Mouse (Mus musculus) liver, embryonic 13.5 days (tissue): ENCODE data around the gene Azgp1. TPM values are rescaled to one million over a fixed set of nuclear protein-coding genes. Genes with fewer than 3 reads are reported as not detected.

Experiments used
- polyA plus RNA-seq: library from polyadenylated mRNA; unstranded; fragments of >200 nt; fragmentation: Nextera tagmentation; extraction: Ambion mirVana; gene quantifications from 2 replicates; pipeline ENCODE4 v1.2.1, GENCODE M21; 2015

Gene Azgp1
- polyA plus RNA-seq, 1 experiment from 2014 or later: 0.44 TPM

Other genes starting within 250 kb of the Azgp1 start
- 0.17 and 0.19 TPM in 2 replicates for gene Nyap1, start 239.9 kb upstream of the Azgp1 start, polyA plus RNA-seq
- 66.8 and 69.1 TPM in 2 replicates for gene Tsc22d4, start 235.8 kb upstream of the Azgp1 start, polyA plus RNA-seq
- 17.8 and 20.1 TPM in 2 replicates for gene Ppp1r35, start 202.7 kb upstream of the Azgp1 start, polyA plus RNA-seq
- gene Mepce, start 193.9 kb upstream of the Azgp1 start, polyA plus RNA-seq: 4.5 and 4.9 TPM in 2 replicates
- 3.5 and 4.8 TPM in 2 replicates for gene Zcwpw1, start 193.7 kb upstream of the Azgp1 start, polyA plus RNA-seq
- 1.4 and 1.8 TPM in 2 replicates for gene Pilra, start 145.2 kb upstream of the Azgp1 start, polyA plus RNA-seq
- gene Pilrb1, start 123.4 kb upstream of the Azgp1 start, polyA plus RNA-seq: 2.1 TPM in 2 replicates
- gene Pilrb2, start 109.7 kb upstream of the Azgp1 start, polyA plus RNA-seq: 1.6 and 2.1 TPM in 2 replicates
- gene Cyp3a13, start 59.9 kb upstream of the Azgp1 start, polyA plus RNA-seq: 1.5 and 1.8 TPM in 2 replicates
- gene Gjc3, start 18.4 kb upstream of the Azgp1 start, polyA plus RNA-seq: 0.03 TPM in 1 of 2 replicates, not detected in the other
- not detected in 2 replicates for gene Smok3a, start 39.7 kb downstream of the Azgp1 start, polyA plus RNA-seq
- gene Smok3b, start 39.9 kb downstream of the Azgp1 start, polyA plus RNA-seq: not detected in 2 replicates
- not detected in 2 replicates for gene Smok3c, start 71.7 kb downstream of the Azgp1 start, polyA plus RNA-seq
- 3.8 and 5.2 TPM in 2 replicates for gene Zkscan1, start 103.6 kb downstream of the Azgp1 start, polyA plus RNA-seq
- gene Zscan21, start 135.4 kb downstream of the Azgp1 start, polyA plus RNA-seq: 15.4 and 16.0 TPM in 2 replicates
- gene Zfp113, start 174.2 kb downstream of the Azgp1 start, polyA plus RNA-seq: 4.6 and 5.2 TPM in 2 replicates
- 180 TPM in 2 replicates for gene Cops6, start 179.6 kb downstream of the Azgp1 start, polyA plus RNA-seq
- 5.9 and 7.4 TPM in 2 replicates for gene Ap4m1, start 190.5 kb downstream of the Azgp1 start, polyA plus RNA-seq
- 224 and 255 TPM in 2 replicates for gene Mcm7, start 190.9 kb downstream of the Azgp1 start, polyA plus RNA-seq
- gene Taf6, start 205.9 kb downstream of the Azgp1 start, polyA plus RNA-seq: 39.1 and 50.9 TPM in 2 replicates
- gene Cnpy4, start 206.0 kb downstream of the Azgp1 start, polyA plus RNA-seq: 17.6 and 18.4 TPM in 2 replicates
- 3.7 and 4.1 TPM in 2 replicates for gene Mblac1, start 212.8 kb downstream of the Azgp1 start, polyA plus RNA-seq
- gene Nxpe5, start 244.4 kb downstream of the Azgp1 start, polyA plus RNA-seq: 0.07 and 0.08 TPM in 2 replicates